Mouse (Mus musculus) left cerebral cortex, adult 2 months (tissue): ENCODE results near the gene Stk38. TPM values are rescaled to one million over a fixed set of nuclear protein-coding genes. Genes with fewer than 3 reads are reported as not detected.

ENCODE experiments used
- DNase-seq, 2 experiments: peaks; one replicate each; pipeline ENCODE4 v3.0.0; 2021 to 2022; ENCODE audit warnings: low spot score in 2 of 2, mixed read lengths in 1 of 2; ENCODE audit errors: extremely low spot score in 1 of 2
- H3K27ac ChIP-seq: fragments of 200-600 bp; 2 replicates; pipeline ENCODE4 v1.8.1; 2022
- H3K4me3 ChIP-seq: fragments of 200-600 bp; 2 replicates; pipeline ENCODE4 v1.8.1; 2022
- CTCF ChIP-seq: fragments of 200-600 bp; IDR thresholded peaks from 2 replicates; pipeline ENCODE4 v1.8.1; 2022; ENCODE audit warnings: antibody characterized with exemption, mild to moderate bottlenecking, moderate library complexity
- intact Hi-C: fragments of 180-260 bp; cut with DNase I; formaldehyde crosslinking; loops from one replicate; pipeline ENCODE4 v1.15.1; 2025
- total RNA-seq, 2 experiments: library from RNA; stranded (reverse); gene quantifications; 2 replicates each; pipeline ENCODE4 v1.2.3; 2021

The Stk38 gene
- total RNA-seq, 2 experiments from 2014 or later: 53.5 to 58.6 TPM

DNA sequence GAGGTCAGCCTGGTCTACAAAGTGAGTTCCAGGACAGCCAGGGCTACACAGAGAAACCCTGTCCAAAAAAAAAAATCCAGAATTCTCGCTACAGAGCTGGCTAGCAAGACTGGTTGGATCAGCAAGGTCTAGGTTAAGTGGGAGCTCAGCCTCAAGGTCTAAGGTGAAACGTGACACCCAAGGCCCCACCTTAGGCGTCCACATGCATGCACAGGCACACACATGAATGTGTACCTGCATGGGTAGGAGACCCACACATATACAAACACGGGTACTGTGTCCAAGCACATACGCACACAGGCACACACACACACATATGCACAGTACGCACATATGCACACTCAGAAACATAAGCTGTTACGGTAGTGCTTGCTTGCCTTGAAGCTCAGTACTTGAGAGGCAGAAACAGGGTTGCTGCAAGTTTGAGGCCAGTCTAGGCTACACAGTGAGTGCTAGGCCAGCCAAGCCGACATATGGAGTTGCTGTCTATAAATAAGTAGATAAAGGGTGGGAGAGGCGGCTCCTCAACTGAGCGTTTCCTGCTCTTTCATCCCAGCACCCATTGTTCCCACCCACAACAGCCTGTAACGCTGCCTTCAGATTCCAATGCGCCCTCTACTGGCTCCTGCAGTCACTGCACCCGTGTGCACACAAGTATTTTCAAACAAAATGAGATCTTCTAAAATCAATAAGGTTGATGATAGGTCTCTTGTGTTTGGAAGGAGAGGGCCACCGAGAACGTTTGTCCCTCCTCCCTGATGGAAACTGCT lies 80.7 kb downstream of the Stk38 start:
- TF ChIP-seq CTCF: peak; percentile 87
- Histone ChIP-seq H3K27ac (no peak overlapping the region), H3K4me3 (no peak overlapping the region)
- intact Hi-C loops: loop anchor here (1.0 to 2.0 kb wide), 4 partner anchors 22 to 236 kb away; partner anchors contain the start of gene Mapk14
- DNase-seq: peak in 1 of 2 experiments; percentile 50

- peak; percentile 78 to 81 for DNase-seq
- intact Hi-C loops: loop anchor here (1.0 to 2.0 kb wide), 4 partner anchors 22 to 235 kb away; partner anchors contain the start of gene Mapk14
- peak; percentile 92 for TF ChIP-seq CTCF
- Histone ChIP-seq H3K4me3 (no peak overlapping the region), H3K27ac (0 out of 2 replicates have a peak overlapping the region, but pooled peaks have one; percentile 48)
These were observed 81.4 kb downstream of the Stk38 start for GRCm38 (mm10) chr17:28926380-28926779.

DNA sequence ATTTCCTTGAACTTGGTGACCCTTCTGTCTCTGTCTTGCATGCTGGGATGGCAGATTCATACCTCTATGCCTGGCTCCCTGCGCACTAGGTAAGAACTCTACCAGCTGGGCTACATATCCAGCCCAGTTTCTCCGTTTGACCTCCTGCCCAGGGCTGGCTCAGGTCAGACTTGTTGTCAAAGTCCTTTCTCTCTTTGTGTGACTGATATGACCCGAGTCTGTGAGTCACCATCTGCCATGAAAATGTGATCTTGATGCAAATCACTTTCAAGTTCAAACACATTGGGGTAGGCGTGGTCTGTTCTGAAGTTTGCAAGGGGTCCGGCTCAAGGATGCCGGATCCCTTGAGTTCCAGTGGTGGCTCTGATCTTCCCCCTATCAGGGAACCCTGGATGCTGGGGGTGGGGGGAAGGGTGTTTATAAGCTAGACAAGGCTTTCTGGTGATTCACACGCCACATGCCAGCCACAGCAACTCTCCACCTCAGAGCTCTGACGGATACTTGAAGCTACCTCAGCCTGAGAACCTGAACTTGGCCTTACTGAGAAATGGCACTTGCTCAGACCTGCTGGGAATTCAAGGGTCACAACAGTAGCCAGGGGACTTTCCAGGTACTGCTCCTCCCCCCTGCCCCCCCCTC lies 82.7 kb downstream of the Stk38 start:
- no peak for DNase-seq
- Histone ChIP-seq H3K4me3 (no peak overlapping the region), H3K27ac (no peak overlapping the region)
- no peak for TF ChIP-seq CTCF
- intact Hi-C loops: no loop called here

DNA sequence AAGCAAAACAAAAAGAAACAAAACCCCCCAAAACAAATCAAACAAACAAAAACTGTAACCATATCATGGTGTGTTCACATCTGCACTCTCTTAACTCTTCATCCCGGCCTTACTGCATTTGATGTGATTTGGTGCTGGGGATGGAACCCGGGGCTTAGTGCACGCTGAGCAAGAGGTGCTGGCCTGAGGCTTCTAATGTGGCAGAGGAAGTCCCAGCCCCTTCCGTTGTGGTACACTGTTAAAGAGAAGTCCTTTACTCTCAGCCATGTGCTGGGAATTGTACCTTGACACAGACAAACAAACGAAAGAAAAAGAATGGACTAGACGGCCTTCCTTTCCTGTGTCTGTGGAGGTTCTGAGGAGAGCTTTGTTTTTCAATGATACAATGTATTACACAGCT lies 85.7 kb downstream of the Stk38 start:
- no peak for TF ChIP-seq CTCF
- DNase-seq: no peak

DNA sequence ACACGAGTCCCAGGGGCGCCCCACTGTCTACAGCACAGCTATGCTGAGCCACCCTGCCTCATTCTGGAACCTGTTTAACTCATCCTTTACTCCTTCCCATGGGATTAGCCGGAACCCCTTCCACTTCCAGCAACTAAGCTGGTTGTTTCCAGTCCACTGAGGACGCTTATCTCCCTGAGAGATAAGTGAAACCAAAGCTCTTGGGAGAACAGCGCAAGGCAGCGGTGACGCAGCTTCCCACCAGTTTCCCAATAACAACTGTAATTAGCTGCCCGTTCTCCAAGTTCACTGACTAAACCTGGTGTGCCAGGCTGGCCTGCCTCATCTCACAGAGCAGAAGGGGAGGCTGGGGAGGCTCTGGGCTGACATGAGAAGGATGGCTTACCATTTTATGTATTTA lies 86.7 kb downstream of the Stk38 start:
- TF ChIP-seq CTCF: no peak
- DNase-seq: no peak
- intact Hi-C loops: no loop called here
- no peak overlapping the region for H3K4me3 ChIP-seq
- no peak overlapping the region for H3K27ac ChIP-seq

More for the DNA sequence above, 85.7 kb downstream of the Stk38 start:
- intact Hi-C loops: no loop called here
- H3K4me3 ChIP-seq: no peak overlapping the region
- no peak overlapping the region for H3K27ac ChIP-seq

Other genes starting within 250 kb of the Stk38 start
- gene Mapk13, start 238.7 kb downstream of the Stk38 start, total RNA-seq: 1 to 10 TPM; 1.6 to 1.7 TPM
- 10 to 100 TPM; 49.1 to 49.5 TPM for gene Brpf3, start 206.9 kb downstream of the Stk38 start, total RNA-seq
- gene Pnpla1, start 149.6 kb downstream of the Stk38 start, total RNA-seq: under 1 TPM; 0.61 to 0.66 TPM
- 10 to 100 TPM in 1 of 2 experiments, 1 to 10 TPM in 1; 9.4 to 11.2 TPM for gene 4930539E08Rik, start 92.7 kb downstream of the Stk38 start, total RNA-seq
- gene Pxt1, start 64.2 kb downstream of the Stk38 start, total RNA-seq: not detected
- gene Kctd20, start 56.0 kb downstream of the Stk38 start, total RNA-seq: 10 to 100 TPM; 65.2 to 74.7 TPM
- 100 to 1,000 TPM; 113 to 114 TPM for gene Srsf3, start 24.6 kb upstream of the Stk38 start, total RNA-seq
- 10 to 100 TPM; 40.6 to 64.4 TPM for gene Cdkn1a, start 83.0 kb upstream of the Stk38 start, total RNA-seq
- gene Rab44, start 106.2 kb upstream of the Stk38 start, total RNA-seq: under 1 TPM in 1 of 2 experiments, not detected in 1; 0.32 TPM
- gene Cpne5, start 230.2 kb upstream of the Stk38 start, total RNA-seq: 100 to 1,000 TPM; 141 to 148 TPM